Mouse (Mus musculus): Measurements from ENCODE around the gene Clec3b. TPM values are rescaled to one million over a fixed set of nuclear protein-coding genes. Genes with fewer than 3 reads are reported as not detected.

Gene Clec3b
- polyA plus RNA-seq, 1 experiment from 2014 or later: not detected

GRCm38 (mm10) chr9:123153121-123153520 is 2.4 kb downstream of the Clec3b start:
- Histone ChIP-seq H3K4me3 (replicated peaks) (no peak overlapping the region), H3K27me3 (no peaks in the 10 kb centered on the region), H3K4me2 (no peak overlapping the region), H3K36me3 (replicated peaks) (no peaks in the 10 kb centered on the region), H3K9ac (no peak overlapping the region), H3K4me1 (replicated peaks) (0 out of 2 replicates have a peak, but pooled peaks cover 6% of the 10 kb centered on the region), H3K9me3 (replicated peaks) (no peaks in the 10 kb centered on the region), H3K27ac (replicated peaks) (no peak overlapping the region)
- no peak for ATAC-seq (ENCODE audit: insufficient read depth)
- 71% methylated on average over 2 of the region's 2 CpGs for WGBS (ENCODE audit: insufficient replicate concordance)

DNA sequence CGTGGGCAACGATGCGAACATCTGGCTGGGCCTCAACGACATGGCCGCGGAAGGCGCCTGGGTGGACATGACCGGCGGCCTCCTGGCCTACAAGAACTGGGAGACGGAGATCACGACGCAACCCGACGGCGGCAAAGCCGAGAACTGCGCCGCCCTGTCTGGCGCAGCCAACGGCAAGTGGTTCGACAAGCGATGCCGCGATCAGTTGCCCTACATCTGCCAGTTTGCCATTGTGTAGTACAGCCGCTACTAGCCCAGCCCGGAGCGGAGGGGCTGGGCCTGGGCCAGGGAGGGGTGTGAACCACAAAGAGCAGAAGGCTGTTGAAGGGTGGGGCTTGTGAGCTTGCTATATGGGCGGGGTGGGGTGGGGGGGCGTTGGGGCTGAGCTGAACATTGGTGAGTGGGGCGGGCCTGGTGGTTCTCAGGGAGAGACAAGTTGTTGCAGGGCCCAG is 6.2 kb downstream of the Clec3b start:
- 43% methylated on average over 30 of the region's 30 CpGs for WGBS (ENCODE audit: insufficient replicate concordance)
- Histone ChIP-seq H3K9me3 (replicated peaks) (no peaks in the 10 kb centered on the region), H3K4me1 (replicated peaks) (0 out of 2 replicates have a peak, but pooled peaks cover 6% of the 10 kb centered on the region), H3K27ac (replicated peaks) (no peak overlapping the region), H3K27me3 (no peaks in the 10 kb centered on the region), H3K4me3 (replicated peaks) (no peak overlapping the region), H3K4me2 (peak overlapping the region; percentile 37), H3K36me3 (replicated peaks) (no peaks in the 10 kb centered on the region), H3K9ac (no peak overlapping the region)
- 0 out of 2 replicates have a peak, but pooled peaks have one; percentile 27 for ATAC-seq (ENCODE audit: insufficient read depth)

- Histone ChIP-seq H3K36me3 (replicated peaks) (no peaks in the 10 kb centered on the region), H3K4me1 (replicated peaks) (0 out of 2 replicates have a peak, but pooled peaks cover 6% of the 10 kb centered on the region), H3K9me3 (replicated peaks) (no peaks in the 10 kb centered on the region), H3K4me2 (no peak overlapping the region), H3K27me3 (no peaks in the 10 kb centered on the region), H3K27ac (replicated peaks) (no peak overlapping the region), H3K4me3 (replicated peaks) (no peak overlapping the region), H3K9ac (no peak overlapping the region)
- ATAC-seq (ENCODE audit: insufficient read depth): no peak
Measured at GRCm38 (mm10) chr9:123157699-123158098, 7.0 kb downstream of the Clec3b start.

GRCm38 (mm10) chr9:123158125-123158836 is 7.5 kb downstream of the Clec3b start:
- H3K4me2 ChIP-seq: no peak overlapping the region
- H3K9ac ChIP-seq: no peak overlapping the region
- H3K4me1 ChIP-seq (replicated peaks): 0 out of 2 replicates have a peak, but pooled peaks cover 6% of the 10 kb centered on the region
- H3K9me3 ChIP-seq (replicated peaks): no peaks in the 10 kb centered on the region
- no peaks in the 10 kb centered on the region for H3K36me3 ChIP-seq (replicated peaks)
- no peak overlapping the region for H3K27ac ChIP-seq (replicated peaks)
- no peaks in the 10 kb centered on the region for H3K27me3 ChIP-seq
- H3K4me3 ChIP-seq (replicated peaks): no peak overlapping the region
- ATAC-seq (ENCODE audit: insufficient read depth): no peak
- 44% methylated on average over 8 of the region's 8 CpGs for WGBS (ENCODE audit: insufficient replicate concordance)

DNA sequence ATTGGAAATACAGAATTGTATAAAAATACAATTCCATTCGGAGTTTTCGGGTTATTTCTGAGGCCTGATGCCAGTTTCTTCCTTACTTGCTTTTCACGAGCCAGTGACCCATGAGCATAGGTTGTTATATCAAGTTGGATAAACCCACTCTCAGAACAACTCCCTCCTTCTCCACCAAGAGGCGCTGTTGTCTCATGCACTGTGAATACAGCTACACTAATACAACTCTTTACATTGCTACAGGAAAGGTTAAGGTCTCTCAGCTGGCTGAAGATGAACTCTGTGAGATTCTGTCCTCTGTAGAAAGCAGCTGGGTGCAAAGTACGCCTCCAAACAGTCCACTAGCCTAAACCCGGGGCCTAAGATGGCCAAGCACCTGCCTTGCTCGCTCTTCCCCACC is 8.6 kb downstream of the Clec3b start:
- H3K27me3 ChIP-seq: no peaks in the 10 kb centered on the region
- H3K9me3 ChIP-seq (replicated peaks): no peaks in the 10 kb centered on the region
- 0 out of 2 replicates have a peak, but pooled peaks cover 6% of the 10 kb centered on the region for H3K4me1 ChIP-seq (replicated peaks)
- no peak overlapping the region for H3K4me3 ChIP-seq (replicated peaks)
- no peak overlapping the region for H3K27ac ChIP-seq (replicated peaks)
- WGBS (ENCODE audit: insufficient replicate concordance): 40% methylated on average over 7 of the region's 7 CpGs
- no peak overlapping the region for H3K9ac ChIP-seq
- no peak overlapping the region for H3K4me2 ChIP-seq
- H3K36me3 ChIP-seq (replicated peaks): no peaks in the 10 kb centered on the region
- ATAC-seq (ENCODE audit: insufficient read depth): no peak

- Histone ChIP-seq H3K27me3 (no peaks in the 10 kb centered on the region), H3K27ac (replicated peaks) (no peak overlapping the region), H3K9me3 (replicated peaks) (no peaks in the 10 kb centered on the region), H3K4me1 (replicated peaks) (0 out of 2 replicates have a peak, but pooled peaks cover 3% of the 10 kb centered on the region), H3K36me3 (replicated peaks) (no peaks in the 10 kb centered on the region), H3K4me2 (no peak overlapping the region), H3K9ac (no peak overlapping the region), H3K4me3 (replicated peaks) (no peak overlapping the region)
- 45% methylated on average over 2 of the region's 2 CpGs for WGBS (ENCODE audit: insufficient replicate concordance)
- ATAC-seq (ENCODE audit: insufficient read depth): no peak
Measured at GRCm38 (mm10) chr9:123161792-123162191, 11.0 kb downstream of the Clec3b start.

DNA sequence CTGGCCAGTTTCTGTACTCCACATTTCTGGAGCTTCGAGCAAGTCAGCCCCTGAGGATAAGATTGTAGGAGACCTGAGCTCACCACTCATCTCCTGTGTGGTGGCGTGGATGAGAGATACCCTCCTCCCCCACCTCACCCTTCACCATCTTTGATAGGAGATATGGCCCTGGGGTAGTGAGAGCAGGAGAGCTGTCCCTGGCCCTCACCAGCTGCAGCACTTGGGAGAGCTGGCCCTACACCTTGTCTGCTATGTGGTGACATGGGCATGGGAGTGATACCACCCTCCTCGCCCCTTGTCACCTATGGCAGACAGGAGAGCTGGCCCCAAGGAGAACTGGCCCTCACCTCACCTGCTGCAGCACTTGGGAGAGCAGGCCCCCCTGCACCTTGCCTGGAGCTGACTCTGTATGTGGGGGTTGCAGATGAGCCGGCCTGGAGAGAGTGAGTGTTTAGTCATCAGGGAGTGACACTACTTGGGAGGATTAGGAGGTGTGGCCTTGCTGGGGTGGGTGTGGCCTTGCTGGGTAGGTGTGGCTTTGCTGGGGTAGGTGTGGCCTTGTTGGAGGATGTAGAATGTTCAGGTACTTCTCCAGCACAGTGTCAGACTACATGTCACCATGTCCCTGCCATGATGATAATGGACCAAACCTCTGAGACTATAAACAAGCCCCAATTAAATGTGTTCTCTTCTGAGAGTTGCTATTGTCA is 12.4 kb downstream of the Clec3b start:
- WGBS (ENCODE audit: insufficient replicate concordance): 69% methylated on average over 4 of the region's 4 CpGs
- Histone ChIP-seq H3K36me3 (replicated peaks) (no peaks in the 10 kb centered on the region), H3K9me3 (replicated peaks) (no peaks in the 10 kb centered on the region), H3K4me3 (replicated peaks) (no peak overlapping the region), H3K27ac (replicated peaks) (no peak overlapping the region), H3K4me1 (replicated peaks) (no peaks in the 10 kb centered on the region), H3K9ac (no peak overlapping the region), H3K27me3 (no peaks in the 10 kb centered on the region), H3K4me2 (no peak overlapping the region)
- no peak for ATAC-seq (ENCODE audit: insufficient read depth)

DNA sequence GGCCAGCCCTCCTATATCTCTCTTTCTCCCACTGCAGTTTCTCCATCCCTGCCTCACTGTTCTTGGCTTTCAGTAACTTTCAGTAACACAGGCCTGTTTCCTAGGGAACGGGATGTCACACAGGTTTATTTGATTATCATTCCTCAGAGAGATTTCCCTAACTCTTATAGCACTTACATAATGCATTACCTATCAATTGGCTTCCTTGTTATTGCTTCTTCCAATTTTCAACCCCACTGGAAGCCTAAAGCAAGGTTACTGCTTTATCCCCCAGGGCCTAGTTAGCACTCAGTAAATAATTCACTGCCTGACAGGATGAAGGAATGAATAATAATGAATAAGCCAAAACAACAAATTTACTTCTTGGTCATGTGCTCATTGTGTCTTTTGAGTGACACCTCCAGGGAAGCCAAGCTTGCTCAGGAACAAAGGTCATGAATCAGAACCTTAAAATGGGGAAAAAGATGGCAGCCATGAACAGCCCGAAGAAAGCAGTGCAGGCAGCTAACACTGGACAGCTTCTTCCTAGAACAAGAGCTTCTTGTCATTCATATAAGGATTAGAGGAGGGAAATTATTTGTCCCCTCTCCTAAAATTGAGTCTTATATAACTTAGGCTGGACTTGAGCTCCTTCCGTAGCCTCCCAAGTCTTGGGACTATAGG is 15.2 kb downstream of the Clec3b start:
- Histone ChIP-seq H3K27me3 (no peaks in the 10 kb centered on the region), H3K4me2 (no peak overlapping the region), H3K36me3 (replicated peaks) (no peaks in the 10 kb centered on the region), H3K9ac (no peak overlapping the region), H3K4me1 (replicated peaks) (no peaks in the 10 kb centered on the region), H3K4me3 (replicated peaks) (no peak overlapping the region), H3K27ac (replicated peaks) (no peak overlapping the region), H3K9me3 (replicated peaks) (no peaks in the 10 kb centered on the region)
- ATAC-seq (ENCODE audit: insufficient read depth): no peak
- WGBS (ENCODE audit: insufficient replicate concordance): 65% methylated on average over 3 of the region's 3 CpGs

DNA sequence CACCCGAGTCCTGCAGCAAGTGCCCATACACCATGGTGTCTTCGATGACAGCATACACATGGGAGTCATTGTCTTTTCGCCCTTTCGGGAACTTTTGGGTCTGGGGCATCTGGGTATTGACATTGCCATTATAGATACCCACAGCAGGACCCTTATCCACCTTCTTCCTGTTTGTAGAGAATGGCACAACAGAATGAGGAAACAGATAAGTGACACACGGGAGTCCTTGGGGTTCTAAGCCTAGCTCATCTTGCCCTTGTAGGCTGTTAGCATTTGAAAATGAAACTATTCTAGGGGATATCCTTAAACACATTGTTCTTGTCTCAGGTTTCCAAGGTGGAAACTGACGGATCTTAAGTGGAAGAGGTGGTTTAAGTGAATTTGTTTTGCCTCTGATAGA is 23.0 kb downstream of the Clec3b start:
- Histone ChIP-seq H3K9me3 (replicated peaks) (no peaks in the 10 kb centered on the region), H3K27me3 (no peaks in the 10 kb centered on the region), H3K4me1 (replicated peaks) (no peaks in the 10 kb centered on the region), H3K9ac (no peak overlapping the region), H3K36me3 (replicated peaks) (no peaks in the 10 kb centered on the region), H3K4me2 (no peak overlapping the region), H3K4me3 (replicated peaks) (no peak overlapping the region), H3K27ac (replicated peaks) (no peak overlapping the region)
- no peak for ATAC-seq (ENCODE audit: insufficient read depth)
- whole genome bisulfite sequencing (ENCODE audit: insufficient replicate concordance): 37% methylated on average over 6 of the region's 6 CpGs

DNA sequence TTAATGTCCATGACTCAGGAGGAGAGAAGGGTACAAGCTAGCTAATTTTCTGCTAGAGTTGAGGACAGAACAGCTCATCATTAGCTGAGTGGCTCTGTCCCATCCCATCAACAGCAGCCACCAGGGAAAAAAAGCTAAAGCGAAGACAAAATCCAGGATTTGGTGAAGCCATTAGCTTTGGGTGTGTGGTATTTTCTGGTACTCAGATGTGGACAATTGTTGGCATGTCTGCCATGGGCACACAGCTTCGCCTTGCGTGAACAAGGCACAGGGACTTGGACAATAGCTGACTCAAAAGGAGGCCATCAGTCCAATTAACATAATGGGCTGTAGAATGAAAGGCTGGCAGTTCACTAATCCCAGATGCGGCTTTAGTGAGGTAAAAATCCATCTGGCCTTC is 23.6 kb downstream of the Clec3b start:
- 61% methylated on average over 4 of the region's 4 CpGs for WGBS (ENCODE audit: insufficient replicate concordance)
- no peaks in the 10 kb centered on the region for H3K4me1 ChIP-seq (replicated peaks)
- no peaks in the 10 kb centered on the region for H3K36me3 ChIP-seq (replicated peaks)
- no peak for ATAC-seq (ENCODE audit: insufficient read depth)
- no peak overlapping the region for H3K4me3 ChIP-seq (replicated peaks)
- H3K4me2 ChIP-seq: no peak overlapping the region
- no peak overlapping the region for H3K27ac ChIP-seq (replicated peaks)
- H3K9me3 ChIP-seq (replicated peaks): no peaks in the 10 kb centered on the region
- H3K27me3 ChIP-seq: no peaks in the 10 kb centered on the region
- no peak overlapping the region for H3K9ac ChIP-seq

- Histone ChIP-seq H3K9me3 (replicated peaks) (no peaks in the 10 kb centered on the region), H3K36me3 (replicated peaks) (no peaks in the 10 kb centered on the region), H3K4me1 (replicated peaks) (no peaks in the 10 kb centered on the region), H3K4me3 (replicated peaks) (no peak overlapping the region), H3K4me2 (no peak overlapping the region), H3K27ac (replicated peaks) (no peak overlapping the region), H3K9ac (no peak overlapping the region), H3K27me3 (no peaks in the 10 kb centered on the region)
- 58% methylated on average over 9 of the region's 9 CpGs for WGBS (ENCODE audit: insufficient replicate concordance)
- ATAC-seq (ENCODE audit: insufficient read depth): no peak
Measured at GRCm38 (mm10) chr9:123177380-123178048, 26.8 kb downstream of the Clec3b start.
